Mouse (Mus musculus) ES-Bruce4 (cell line): Measurements from ENCODE around the gene Sall4. TPM values are rescaled to one million over a fixed set of nuclear protein-coding genes. Genes with fewer than 3 reads are reported as not detected.

Experiments
- H3K27ac ChIP-seq: 2 replicates; pipeline ENCODE4 v1.5.1; 2012; ENCODE audit warnings: low read length, inconsistent platforms; ENCODE audit not compliant: insufficient read depth
- H3K27me3 ChIP-seq: 2 replicates; pipeline ENCODE4 v1.6.1; 2012; ENCODE audit warnings: mild to moderate bottlenecking, low read length, inconsistent platforms; ENCODE audit not compliant: control insufficient read depth, poor library complexity, insufficient read depth, severe bottlenecking
- H3K36me3 ChIP-seq: 2 replicates; pipeline ENCODE4 v1.6.1; 2012; ENCODE audit warnings: inconsistent platforms, mild to moderate bottlenecking, low read length, moderate library complexity; ENCODE audit not compliant: control insufficient read depth, poor library complexity, insufficient read depth, severe bottlenecking
- H3K4me1 ChIP-seq: one replicate; pipeline ENCODE4 v1.8.1; 2011; ENCODE audit warnings: low read length; ENCODE audit not compliant: control insufficient read depth, insufficient read depth
- H3K4me3 ChIP-seq: 2 replicates; pipeline ENCODE4 v1.5.1; 2011; ENCODE audit warnings: low read depth, mild to moderate bottlenecking, low read length
- H3K9ac ChIP-seq: 2 replicates; pipeline ENCODE4 v1.6.1; 2012; ENCODE audit warnings: low read depth, mild to moderate bottlenecking, inconsistent platforms; ENCODE audit not compliant: poor library complexity, severe bottlenecking
- H3K9me3 ChIP-seq: replicated peaks from 2 replicates; pipeline ENCODE4 v1.6.1; 2012; ENCODE audit warnings: mild to moderate bottlenecking, low read length, inconsistent platforms; ENCODE audit not compliant: control insufficient read depth, poor library complexity, insufficient read depth, severe bottlenecking
- CTCF ChIP-seq: IDR thresholded peaks from one replicate; pipeline ENCODE4 v1.8.1; 2011; ENCODE audit warnings: low read depth, low read length
- EP300 ChIP-seq: IDR thresholded peaks from 2 replicates; pipeline ENCODE4 v1.6.1; 2011; ENCODE audit warnings: low read depth, low read length; ENCODE audit not compliant: insufficient read depth
- POLR2A ChIP-seq: IDR thresholded peaks from one replicate; pipeline ENCODE4 v1.8.1; 2011; ENCODE audit warnings: low read length; ENCODE audit not compliant: insufficient read depth
- polyA plus RNA-seq: library from polyadenylated mRNA; stranded (reverse); fragments of >200 nt; gene quantifications from 2 replicates; pipeline ENCODE4 v1.2.4, GENCODE M21; 2011; ENCODE audit warnings: low read depth; ENCODE audit not compliant: missing spikeins, insufficient read depth, insufficient read length

Gene Sall4
- polyA plus RNA-seq, 1 experiment: 245 TPM

DNA sequence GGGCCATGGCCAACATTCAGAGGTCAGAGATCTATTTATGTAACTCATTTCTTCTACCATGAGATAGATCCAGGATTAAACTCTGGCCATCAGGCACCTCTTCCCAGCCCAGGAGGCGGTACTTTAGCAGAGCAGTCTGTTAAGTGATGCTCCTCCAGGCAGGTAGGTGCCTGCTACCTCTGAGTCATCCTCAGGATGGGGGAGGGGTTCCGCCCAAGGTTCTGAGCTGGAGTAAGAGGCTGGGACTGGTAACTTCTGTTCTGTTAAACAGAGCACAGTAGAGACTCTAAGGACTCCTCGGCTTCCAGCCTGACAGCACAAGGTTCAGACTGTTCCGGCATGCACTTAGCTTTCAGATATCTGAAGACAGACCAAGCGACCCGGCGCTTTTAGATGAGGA lies 31.2 kb upstream of the Sall4 start:
- Histone ChIP-seq H3K9me3 (no peaks in the 10 kb centered on the region), H3K4me1 (no peaks in the 10 kb centered on the region), H3K9ac (no peak overlapping the region), H3K4me3 (peak overlapping the region; percentile 18), H3K36me3 (no peaks in the 10 kb centered on the region), H3K27me3 (no peaks in the 10 kb centered on the region), H3K27ac (no peak overlapping the region)
- no peak for TF ChIP-seq CTCF
- no peak for TF ChIP-seq POLR2A
- no peak for TF ChIP-seq EP300

DNA sequence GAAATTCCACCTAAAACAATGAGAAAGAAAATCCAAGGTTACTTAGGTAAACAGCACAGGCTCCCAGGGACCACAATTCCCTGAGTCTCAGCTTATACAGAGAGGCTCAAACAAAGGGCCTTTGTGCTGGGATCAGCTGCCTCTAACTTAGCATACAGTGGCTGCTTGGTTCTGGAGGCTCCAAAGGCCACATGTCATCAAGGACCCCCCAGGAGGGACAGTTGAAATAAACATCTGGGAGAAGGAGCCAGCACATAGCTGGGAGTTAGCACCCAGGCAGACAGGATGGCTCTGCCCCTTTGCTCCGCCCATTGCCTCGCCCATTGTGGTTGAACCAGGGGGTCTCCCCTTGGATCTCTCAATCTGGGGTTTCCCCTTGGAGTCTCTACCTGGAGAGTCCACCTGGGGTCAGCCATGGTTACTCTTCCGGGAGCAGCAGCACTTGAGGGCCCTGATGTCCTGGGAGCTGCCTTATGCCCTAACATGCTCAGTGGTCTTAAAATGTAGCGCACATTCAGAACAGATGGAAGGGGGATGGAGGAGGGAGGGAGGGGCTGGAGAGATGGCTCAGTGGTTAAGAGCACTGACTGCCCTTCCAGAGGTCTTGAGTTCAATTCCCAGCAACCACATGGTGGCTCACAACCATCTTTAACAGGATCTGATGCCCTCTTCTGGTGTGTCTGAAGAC lies 23.5 kb upstream of the Sall4 start:
- TF ChIP-seq POLR2A (no peak), EP300 (peak; percentile 92)
- Histone ChIP-seq H3K4me1 (peaks cover 8% of the 10 kb centered on the region), H3K9me3 (no peaks in the 10 kb centered on the region), H3K27me3 (no peaks in the 10 kb centered on the region), H3K9ac (peak overlapping the region; percentile 51; the same call in 1 of the 2 replicates), H3K4me3 (no peak overlapping the region; the same call in 1 of the 2 replicates), H3K27ac (peak overlapping the region; percentile 91), H3K36me3 (no peaks in the 10 kb centered on the region)

DNA sequence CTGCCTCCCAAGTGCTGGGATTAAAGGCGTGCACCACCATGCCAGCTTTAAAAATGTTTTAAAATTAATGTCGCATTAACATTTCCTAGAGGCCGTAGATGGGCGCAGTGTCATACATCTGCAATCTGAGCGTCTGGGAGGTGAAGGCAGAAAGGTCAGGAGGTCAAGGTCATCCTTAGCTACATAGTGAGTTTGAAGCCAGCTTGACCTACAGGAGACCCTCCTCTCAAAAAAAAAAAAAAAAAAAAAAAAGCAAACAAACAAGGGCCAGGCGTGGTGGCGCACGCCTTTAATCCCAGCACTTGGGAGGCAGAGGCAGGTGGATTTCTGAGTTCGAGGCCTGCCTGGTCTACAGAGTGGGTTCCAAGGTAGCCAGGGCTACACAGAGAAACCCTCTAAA lies 18.4 kb upstream of the Sall4 start:
- Histone ChIP-seq H3K27ac (no peak overlapping the region), H3K27me3 (no peaks in the 10 kb centered on the region), H3K36me3 (no peaks in the 10 kb centered on the region), H3K9me3 (no peaks in the 10 kb centered on the region), H3K9ac (no peak overlapping the region), H3K4me1 (peaks cover 9% of the 10 kb centered on the region), H3K4me3 (no peak overlapping the region)
- TF ChIP-seq POLR2A (no peak), CTCF (no peak), EP300 (no peak)

DNA sequence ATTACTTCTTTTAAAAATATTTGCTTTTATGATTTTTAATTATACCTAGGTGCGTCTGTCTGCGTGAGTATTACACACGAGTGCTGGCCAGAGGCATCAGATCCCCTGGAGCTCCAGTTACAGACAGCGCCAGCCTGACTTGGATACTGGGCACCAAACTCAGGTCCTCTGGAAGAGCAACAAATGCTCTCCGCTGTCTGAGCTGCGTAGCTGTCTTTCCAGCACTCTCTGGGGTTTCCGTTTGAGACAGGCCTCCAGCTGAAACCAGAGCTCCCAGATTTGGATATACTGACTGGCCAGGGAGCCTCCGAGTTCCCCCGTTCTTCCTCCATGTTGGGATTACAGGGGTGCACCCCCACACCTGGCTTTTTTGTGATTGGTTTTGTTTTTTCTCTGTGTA lies 12.9 kb upstream of the Sall4 start:
- H3K27ac ChIP-seq: no peak overlapping the region
- no peaks in the 10 kb centered on the region for H3K36me3 ChIP-seq
- peaks cover 3% of the 10 kb centered on the region for H3K4me1 ChIP-seq
- H3K9me3 ChIP-seq: no peaks in the 10 kb centered on the region
- no peak overlapping the region for H3K4me3 ChIP-seq
- H3K27me3 ChIP-seq: no peaks in the 10 kb centered on the region
- no peak overlapping the region for H3K9ac ChIP-seq
- TF ChIP-seq EP300 (no peak), CTCF (no peak), POLR2A (no peak)

DNA sequence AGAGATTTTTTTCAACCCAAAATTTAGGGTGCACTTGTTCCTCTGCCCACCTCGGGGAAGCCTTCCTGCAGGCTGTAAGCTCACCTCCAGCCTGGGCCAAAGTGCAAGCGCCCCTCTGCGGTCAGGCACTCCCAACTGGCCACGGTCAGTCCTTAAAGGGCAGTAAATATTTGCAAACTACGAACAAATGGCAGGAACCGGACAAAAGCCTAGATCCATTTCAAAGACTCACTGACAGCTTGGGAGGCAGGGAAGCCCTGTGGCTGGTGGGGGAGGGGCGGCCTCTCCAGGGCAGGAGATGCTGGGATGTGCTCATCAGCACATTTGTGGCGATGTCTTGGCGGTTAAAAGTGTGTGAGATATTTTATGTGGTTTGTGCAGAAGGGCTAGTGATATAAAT lies 12.3 kb upstream of the Sall4 start:
- peaks cover 3% of the 10 kb centered on the region for H3K4me1 ChIP-seq
- no peaks in the 10 kb centered on the region for H3K36me3 ChIP-seq
- no peak overlapping the region for H3K9ac ChIP-seq
- no peaks in the 10 kb centered on the region for H3K27me3 ChIP-seq
- H3K9me3 ChIP-seq: no peaks in the 10 kb centered on the region
- peak overlapping the region; percentile 45; the same call in 1 of the 2 replicates for H3K27ac ChIP-seq
- no peak overlapping the region for H3K4me3 ChIP-seq
- TF ChIP-seq POLR2A (no peak), EP300 (peak; percentile 95), CTCF (peak; percentile 13)

DNA sequence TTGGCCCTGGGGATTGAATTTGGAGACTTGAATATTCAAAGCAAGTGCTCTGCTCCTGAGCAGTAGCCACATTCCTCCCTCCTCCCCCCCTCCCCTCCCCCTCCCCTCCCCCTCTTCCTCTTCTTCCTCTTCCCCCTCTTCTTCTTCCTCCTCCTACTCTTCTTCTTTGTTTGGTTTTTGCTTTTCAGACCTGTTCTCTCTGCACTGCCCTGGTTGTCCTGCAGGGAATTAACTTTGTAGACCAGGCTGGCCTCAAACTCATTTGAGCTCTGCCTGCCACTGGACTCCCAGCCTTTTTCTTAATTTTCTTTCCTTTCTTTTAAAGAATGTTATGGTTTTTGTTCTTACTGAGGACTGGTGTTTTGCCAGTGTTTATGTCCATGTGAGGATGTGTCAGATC lies 9.7 kb upstream of the Sall4 start:
- no peak for TF ChIP-seq CTCF
- no peak for TF ChIP-seq EP300
- no peak for TF ChIP-seq POLR2A
- Histone ChIP-seq H3K9me3 (no peaks in the 10 kb centered on the region), H3K4me3 (no peak overlapping the region), H3K4me1 (peaks cover 3% of the 10 kb centered on the region), H3K9ac (no peak overlapping the region), H3K27me3 (no peaks in the 10 kb centered on the region), H3K36me3 (no peaks in the 10 kb centered on the region), H3K27ac (peak overlapping the region; percentile 82)
